In the genomic region with DNA sequence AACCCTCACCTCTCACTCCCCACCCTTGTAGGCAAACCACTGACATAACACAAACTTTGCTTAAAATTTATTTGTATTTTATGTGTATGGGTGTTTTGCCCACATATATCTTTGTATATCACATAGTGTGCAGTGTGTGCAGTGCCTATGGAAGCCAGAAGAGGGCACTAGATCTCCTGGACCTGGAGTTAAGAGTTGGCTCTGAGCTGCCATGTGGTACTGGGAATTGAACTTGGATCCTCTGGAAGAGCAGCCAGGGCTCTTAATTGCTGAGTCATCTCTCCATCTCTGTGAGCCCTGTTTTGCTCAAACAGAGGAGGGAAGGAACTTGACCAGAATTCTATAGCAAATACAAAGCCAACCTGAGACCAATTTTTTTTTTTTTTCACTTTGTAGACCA, we compare ENCODE assay signal across 13 mouse cellular contexts. TPM values are rescaled to one million over a fixed set of nuclear protein-coding genes. Genes with fewer than 3 reads are reported as not detected.
A peak's percentile ranks its signal among the peaks of the same experiment; 100 is the strongest.
DNase-seq lines count a peak whose midpoint lies in the region; ATAC-seq and TF ChIP-seq lines count a peak whose summit lies in the region.
"Had no signal": no experiment of that assay in that cellular context is flagged by ENCODE, and none has a peak within 500 bp of the region (broad histone marks: within the 10 kb centered on the region; RNA-seq: fewer than 3 reads in every experiment).

No protein-coding gene starts in this region.

- TF ChIP-seq CTCF in kidney, postnatal 0 days (IDR thresholded peaks at IDR 0.05; ENCODE audit: low read depth): peak; percentile 63

- peaks cover 45% of the 10 kb centered on the region for H3K36me3 ChIP-seq in kidney, postnatal 0 days (ENCODE audit: insufficient read depth, low read length)
- peaks cover 95% of the 10 kb centered on the region for H3K36me3 ChIP-seq in kidney, embryonic 15.5 days

- H3K4me1 ChIP-seq in kidney, postnatal 0 days (replicated peaks; ENCODE audit: insufficient read depth, low read length): no peaks in the 10 kb centered on the region
- H3K4me1 ChIP-seq in kidney, embryonic 15.5 days: no peaks in the 10 kb centered on the region

- no peak overlapping the region for H3K9ac ChIP-seq in kidney, postnatal 0 days (ENCODE audit: low read depth, low read length)
- H3K9ac ChIP-seq in kidney, embryonic 15.5 days: no peak overlapping the region
- H3K9ac ChIP-seq: midbrain, embryonic 13.5 days had no signal

- no peak overlapping the region for H3K4me3 ChIP-seq in kidney, postnatal 0 days (replicated peaks; ENCODE audit: low read depth, low read length)
- H3K4me3 ChIP-seq in kidney, embryonic 15.5 days (replicated peaks): no peak overlapping the region
- H3K4me3 ChIP-seq: midbrain, embryonic 13.5 days had no signal

- H3K27me3 ChIP-seq in kidney, postnatal 0 days (ENCODE audit: insufficient read depth, low read length): no peaks in the 10 kb centered on the region
- no peaks in the 10 kb centered on the region for H3K27me3 ChIP-seq in kidney, embryonic 15.5 days
- H3K27me3 ChIP-seq: midbrain, embryonic 13.5 days had no signal

- no peak overlapping the region for H3K27ac ChIP-seq in kidney, postnatal 0 days
- no peak overlapping the region for H3K27ac ChIP-seq in kidney, embryonic 15.5 days

- no peaks in the 10 kb centered on the region for H3K9me3 ChIP-seq in kidney, postnatal 0 days (replicated peaks; ENCODE audit: low read length)
- no peaks in the 10 kb centered on the region for H3K9me3 ChIP-seq in kidney, embryonic 15.5 days (replicated peaks)
- H3K9me3 ChIP-seq: midbrain, embryonic 13.5 days had no signal

- DNase-seq in kidney, postnatal 0 days (ENCODE audit: low spot score): peak; percentile 21
- DNase-seq in 3T3-L1 (ENCODE audit: low read depth, low spot score): peak; percentile 62
- peak; percentile 35 for DNase-seq in A20 (ENCODE audit: low read depth, low spot score)
- DNase-seq in c-Kit-positive CD71-positive TER-119-positive erythroid progenitor cells, embryonic 14.5 days (ENCODE audit: low spot score): peak; percentile 19
- no peak for DNase-seq in adrenal gland, postnatal 36 days
- no peak for DNase-seq in ovary, postnatal 36 days (ENCODE audit: low spot score)
- no peak for DNase-seq in spleen, postnatal 4 days (ENCODE audit: low spot score in 2 of 2)
- DNase-seq: cerebellum, adult 8-10 months had no signal

- H3K4me2 ChIP-seq in kidney, postnatal 0 days (ENCODE audit: low read length): no peak overlapping the region
- H3K4me2 ChIP-seq in kidney, embryonic 15.5 days: no peak overlapping the region
- H3K4me2 ChIP-seq: midbrain, embryonic 13.5 days had no signal

- no peak for ATAC-seq in kidney, postnatal 0 days (replicated peaks; ENCODE audit: low FRiP score, low read depth)
- no peak for ATAC-seq in kidney, embryonic 15.5 days (replicated peaks; ENCODE audit: low FRiP score)
- ATAC-seq: midbrain, embryonic 13.5 days had no signal

RNA-seq across cellular contexts. Expression of a gene that starts 35.1 kb away (rescaled TPM):
- 1.3 and 1.8 TPM in 2 replicates for polyA plus RNA-seq in kidney, postnatal 0 days (2015; fragmentation: Nextera tagmentation; extraction: Ambion mirVana)
- polyA plus RNA-seq in kidney, embryonic 15.5 days (2015; fragmentation: Nextera tagmentation; extraction: Ambion mirVana): 3.5 and 4.2 TPM in 2 replicates
- total RNA-seq in adrenal gland, postnatal 36 days (2021): 10 to 100 TPM; 36.3 to 38.7 TPM

RNA-seq across cellular contexts. Expression of a gene that starts 37.0 kb away (rescaled TPM):
- 20.4 and 23.2 TPM in 2 replicates for polyA plus RNA-seq in kidney, postnatal 0 days (2015; fragmentation: Nextera tagmentation; extraction: Ambion mirVana)
- polyA plus RNA-seq in kidney, embryonic 15.5 days (2015; fragmentation: Nextera tagmentation; extraction: Ambion mirVana): 37.6 and 39.6 TPM in 2 replicates
- total RNA-seq in adrenal gland, postnatal 36 days (2021): 1 to 10 TPM; 4.4 to 7.2 TPM

RNA-seq across cellular contexts. Expression of a gene that starts 42.9 kb away (rescaled TPM):
- 2.2 and 2.5 TPM in 2 replicates for polyA plus RNA-seq in kidney, postnatal 0 days (2015; fragmentation: Nextera tagmentation; extraction: Ambion mirVana)
- 0.27 TPM in 1 of 2 replicates, not detected in the other for polyA plus RNA-seq in kidney, embryonic 15.5 days (2015; fragmentation: Nextera tagmentation; extraction: Ambion mirVana)
- total RNA-seq in adrenal gland, postnatal 36 days (2021): not detected
- total RNA-seq: hematopoietic stem cell, adult 5-6 weeks had no signal
- polyA plus RNA-seq: gonadal fat pad, adult 2 months; limb, embryonic 14.5 days; midbrain, embryonic 13.5 days had no signal

RNA-seq across cellular contexts. Expression of a gene that starts 52.1 kb away (rescaled TPM):
- 45.8 and 48.4 TPM in 2 replicates for polyA plus RNA-seq in kidney, postnatal 0 days (2015; fragmentation: Nextera tagmentation; extraction: Ambion mirVana)
- 46.9 and 49.8 TPM in 2 replicates for polyA plus RNA-seq in kidney, embryonic 15.5 days (2015; fragmentation: Nextera tagmentation; extraction: Ambion mirVana)
- total RNA-seq in adrenal gland, postnatal 36 days (2021): 10 to 100 TPM; 59.8 to 64.1 TPM

Comparison
In these comparisons a context has a peak if more than half of its experiments do, and no peak if none do; other contexts are left out.
1. DNase-seq: peak in kidney, postnatal 0 days (single experiment), 3T3-L1 (single experiment), A20 (single experiment) and c-Kit-positive CD71-positive TER-119-positive erythroid progenitor cells, embryonic 14.5 days (single experiment); none in adrenal gland, postnatal 36 days (0 of 2), ovary, postnatal 36 days (single experiment) and spleen, postnatal 4 days (0 of 2).